Mouse (Mus musculus) spleen, postnatal 10 days (tissue): ENCODE data around the gene Dcaf7.

Experiments used
- DNase-seq, 2 experiments: peaks; one replicate each; pipeline ENCODE4 v3.0.0; 2021 to 2022; ENCODE audit warnings: low spot score in 2 of 2

Dcaf7 gene

GRCm38 (mm10) chr11:106106047-106106587 lies 69.4 kb downstream of the Dcaf7 start:
- peak; percentile 9 to 58 for DNase-seq
